Mouse (Mus musculus) cerebellum, adult 11-12 months (tissue): ENCODE measurements at regions not wholly inside any gene's neighbourhood (a gene's known extent, or its start where the extent isn't known, plus 50 kb on each side); places are given as distances from the start of the nearest gene placed in this dataset.

Experiments used
- DNase-seq: peaks from one replicate; pipeline ENCODE4 v3.0.0; 2022

- no peak for DNase-seq
These were observed 116.0 kb upstream of the Thumpd2 start for GRCm38 (mm10) chr17:81180813-81181424.

DNA sequence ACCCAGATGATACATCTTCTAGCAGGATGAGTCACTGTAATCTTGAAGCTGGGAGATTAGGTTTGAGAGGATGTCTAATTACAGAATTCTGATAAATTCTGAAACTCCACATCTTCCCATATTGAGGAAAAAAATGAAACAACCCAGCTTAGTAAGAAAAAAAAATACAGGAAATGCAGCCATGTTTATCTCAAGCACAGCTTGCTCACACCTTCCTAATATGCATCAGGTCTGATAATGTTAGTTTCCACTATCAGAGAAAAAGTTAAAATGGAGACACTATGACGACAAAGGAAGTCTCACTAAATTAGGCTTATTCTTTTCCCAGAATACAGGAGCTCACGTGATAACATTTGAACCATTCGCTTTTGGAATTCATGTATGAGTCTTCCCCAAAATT, 111.4 kb upstream of the Thumpd2 start:
- DNase-seq, result no peak

GRCm38 (mm10) chr17:81175877-81176276, 111.0 kb upstream of the Thumpd2 start:
- no peak for DNase-seq

DNA sequence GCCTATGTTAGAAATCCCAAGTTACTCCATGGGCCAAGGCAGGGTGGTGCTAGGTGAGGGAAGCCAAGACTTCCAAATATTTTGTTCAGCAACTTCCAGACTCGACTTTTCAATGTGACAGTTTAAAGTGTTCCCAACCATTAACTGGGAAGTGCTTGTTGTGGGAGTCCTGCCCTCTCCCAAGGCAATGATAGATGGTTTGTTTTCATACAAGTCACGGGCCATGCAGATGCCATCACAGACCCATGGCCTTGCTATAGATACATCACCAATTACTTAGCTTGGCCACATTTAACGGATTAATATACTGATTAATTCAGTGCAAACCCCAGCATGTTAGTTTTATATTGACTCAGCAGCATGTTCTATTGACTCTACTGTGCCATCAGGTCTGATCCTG, 108.1 kb upstream of the Thumpd2 start:
- no peak for DNase-seq

DNA sequence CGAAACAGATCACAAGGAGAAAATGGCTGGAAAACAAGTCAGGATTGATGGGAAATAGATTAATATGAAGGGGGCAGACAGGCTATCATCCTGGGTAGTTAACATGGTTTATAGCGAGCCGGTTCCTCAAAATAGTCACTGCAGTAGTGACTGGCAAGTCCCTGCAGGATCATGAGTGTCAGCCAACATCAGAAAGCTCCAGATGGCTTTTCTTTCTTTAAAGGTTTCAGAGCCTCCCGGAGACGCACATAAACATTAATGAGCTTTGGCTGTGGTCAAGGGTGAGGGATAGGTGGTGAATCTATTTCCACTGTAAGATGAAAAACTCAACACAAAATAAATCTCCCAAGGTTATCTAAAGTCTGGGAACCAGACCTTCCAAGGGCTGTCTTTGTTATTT, 104.2 kb upstream of the Thumpd2 start:
- DNase-seq, result no peak

- no peak for DNase-seq
These were observed 85.8 kb upstream of the Thumpd2 start for GRCm38 (mm10) chr17:81150730-81151129.

DNA sequence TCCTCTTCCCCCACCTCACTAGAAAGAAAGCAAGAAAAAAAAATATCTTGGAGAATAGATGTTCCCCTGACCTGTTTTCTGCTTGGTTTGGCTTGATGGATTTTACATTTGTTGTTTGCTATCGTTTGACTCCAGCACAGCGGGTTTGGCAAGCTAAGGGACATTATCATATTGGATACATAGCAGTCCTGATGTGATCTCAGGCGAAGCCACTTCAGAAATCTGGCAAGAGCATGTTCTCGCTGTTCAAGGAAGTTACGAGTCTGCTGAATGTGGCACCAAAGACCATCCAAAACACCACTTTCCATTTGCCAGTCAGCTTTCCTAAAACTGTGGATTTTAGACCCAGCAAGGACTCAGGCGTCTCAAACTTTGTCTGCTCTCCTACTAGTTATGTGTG, 69.8 kb upstream of the Thumpd2 start:
- DNase-seq, result no peak

DNA sequence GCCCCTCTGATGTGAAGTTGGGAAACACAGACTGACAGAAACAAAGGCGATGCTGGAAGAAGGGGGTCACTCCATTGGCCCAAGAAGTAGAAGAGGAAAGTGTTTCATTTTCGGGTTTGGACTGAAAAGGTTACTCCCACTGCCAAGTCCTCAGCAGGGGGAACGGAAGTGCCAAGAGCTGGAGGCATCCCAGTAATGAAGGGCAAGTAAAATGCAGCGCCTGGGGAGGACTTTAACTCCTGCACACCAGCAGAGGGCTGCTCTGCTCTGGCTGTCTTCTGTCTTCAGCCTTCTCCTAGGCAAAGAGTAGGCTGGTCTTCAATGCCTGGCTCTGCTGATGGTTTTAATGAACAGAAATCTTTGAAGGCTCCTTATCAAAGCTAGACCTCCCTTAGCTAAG, 68.3 kb upstream of the Thumpd2 start:
- peak; percentile 49 for DNase-seq
